Comparison of ENCODE assay signal across 20 mouse cellular contexts in genomic region chr2:120301076-120301475, GRCm38 (mm10). TPM values are rescaled to one million over a fixed set of nuclear protein-coding genes. Genes with fewer than 3 reads are reported as not detected.
"Had no signal": no experiment of that assay in that cellular context is flagged by ENCODE, and none has a peak within 500 bp of the region (broad histone marks: within the 10 kb centered on the region; RNA-seq: fewer than 3 reads in every experiment).

No protein-coding gene starts in this region.

- DNase-seq: retina, postnatal 1 day; right cerebral cortex, adult 18-20 months; right cerebral cortex, postnatal 14 days; right cerebral cortex, postnatal 25 days; right cerebral cortex, postnatal 4 days; spleen, adult 18-20 months; thymus, adult 18-20 months; thymus, adult 2 months; thymus, postnatal 14 days; thymus, postnatal 25 days; thymus, postnatal 4 days had no signal

RNA-seq across cellular contexts. Expression of gene Pla2g4d, which starts 12.1 kb away (rescaled TPM):
- total RNA-seq: neutrophil, adult 5-6 weeks had no signal
- polyA plus RNA-seq: neural tube, embryonic 14.5 days; small intestine, adult 2 months; stomach, embryonic 14.5 days; stomach, embryonic 15.5 days; urinary bladder, adult 2 months had no signal

RNA-seq across cellular contexts. Expression of gene Pla2g4f, which starts 12.9 kb away (rescaled TPM):
- polyA plus RNA-seq: neural tube, embryonic 12.5 days; neural tube, embryonic 13.5 days; neural tube, embryonic 14.5 days; stomach, embryonic 14.5 days had no signal

RNA-seq across cellular contexts. Expression of gene Pla2g4e, which starts 55.9 kb away (rescaled TPM):
- total RNA-seq: neutrophil, adult 5-6 weeks had no signal
- polyA plus RNA-seq: spleen, adult 2 months had no signal
